Mouse (Mus musculus): Measurements from ENCODE around the gene Vsx1. TPM values are rescaled to one million over a fixed set of nuclear protein-coding genes. Genes with fewer than 3 reads are reported as not detected.

Vsx1 gene
- not detected in 3 replicates for total RNA-seq (2017)

- ATAC-seq (replicated peaks; ENCODE audit: insufficient number of reproducible peaks, low FRiP score, low TSS enrichment, poor library complexity, severe bottlenecking), result no peak
Measured at GRCm38 (mm10) chr2:150689223-150689800, at the start of gene Vsx1. Vsx1 (minus strand) TSS chr2:150689360.

DNA sequence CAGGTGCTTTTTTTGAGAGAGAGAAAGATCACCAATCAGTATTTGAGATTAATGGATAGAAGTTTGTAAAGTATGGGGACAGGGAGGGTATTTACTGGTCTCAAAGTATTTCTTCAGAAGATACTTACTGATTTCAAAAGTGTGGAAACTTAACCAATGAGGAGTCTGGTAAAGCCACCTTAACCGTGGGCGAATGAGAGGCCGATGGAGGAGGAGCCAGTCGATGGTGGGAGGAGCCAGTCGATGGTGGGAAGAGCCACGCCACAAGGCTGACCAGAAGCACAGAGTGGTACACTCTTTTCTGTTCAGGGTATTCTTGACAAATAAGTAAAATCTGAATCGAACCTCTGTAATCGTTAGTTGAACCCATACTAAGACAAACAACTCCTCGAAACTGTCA, 48.7 kb upstream of the Vsx1 start:
- ATAC-seq (replicated peaks; ENCODE audit: insufficient number of reproducible peaks, low FRiP score, low TSS enrichment, poor library complexity, severe bottlenecking), result no peak

- ATAC-seq (replicated peaks; ENCODE audit: insufficient number of reproducible peaks, low FRiP score, low TSS enrichment, poor library complexity, severe bottlenecking), result no peak
Measured at GRCm38 (mm10) chr2:150735756-150736576, 46.8 kb upstream of the Vsx1 start.

DNA sequence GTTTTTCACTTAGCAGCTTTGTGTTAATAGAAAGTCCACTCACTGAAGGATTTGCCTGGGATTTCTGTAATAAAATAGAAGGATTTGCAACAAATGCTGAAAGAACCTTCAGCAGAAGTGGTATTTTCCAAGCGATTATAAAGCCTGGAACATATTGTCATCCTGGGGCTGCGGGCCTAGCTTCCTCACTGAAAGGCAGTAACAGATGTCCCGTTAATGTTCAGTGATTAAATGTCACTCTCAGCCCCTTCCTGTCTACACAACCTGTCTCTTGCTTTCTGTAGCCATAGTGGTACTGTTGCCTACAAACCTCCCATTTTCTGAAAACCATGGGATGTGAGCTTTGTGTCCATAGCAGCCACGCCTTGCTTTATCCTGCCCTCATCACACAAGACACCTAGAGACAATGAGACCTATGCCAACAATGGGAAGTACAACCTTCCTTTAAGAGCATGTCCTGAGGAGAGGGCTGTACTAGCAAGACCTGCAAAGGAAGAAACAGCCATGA, 23.1 kb upstream of the Vsx1 start:
- ATAC-seq (replicated peaks; ENCODE audit: insufficient number of reproducible peaks, low FRiP score, low TSS enrichment, poor library complexity, severe bottlenecking), result no peak

DNA sequence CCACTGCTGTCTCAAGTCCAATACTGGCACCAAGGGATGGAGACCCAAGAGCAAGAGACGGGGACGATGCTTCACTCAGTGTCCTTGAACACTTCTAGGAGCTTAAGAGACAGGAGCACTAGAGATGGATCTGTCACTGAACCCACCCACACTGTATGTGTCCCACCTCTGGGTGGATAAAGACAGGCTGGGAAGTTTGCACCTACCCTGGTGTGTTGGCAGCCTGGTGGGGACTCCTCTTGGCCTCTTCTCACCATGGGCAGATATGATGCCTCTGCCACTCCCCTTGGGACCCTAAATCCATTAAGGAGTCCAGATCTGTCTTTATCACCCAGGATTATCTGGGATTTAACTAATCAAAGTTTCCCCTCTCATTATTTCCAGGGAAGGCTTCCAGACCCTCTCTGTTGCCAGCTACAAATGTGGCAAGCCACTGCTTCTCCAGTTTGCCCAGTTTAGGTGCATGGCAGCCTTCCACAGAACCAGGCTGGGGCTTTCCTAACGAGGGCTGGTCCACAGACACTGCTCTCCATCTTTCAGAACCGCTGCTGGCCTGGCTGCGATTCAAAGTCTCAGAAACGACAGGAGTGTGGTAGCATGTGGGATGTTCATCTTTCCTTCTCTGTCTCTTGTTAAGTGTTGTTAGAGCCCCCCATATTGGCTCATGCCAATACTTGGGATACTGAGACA, 2.5 kb upstream of the Vsx1 start:
- no peak for ATAC-seq (replicated peaks; ENCODE audit: insufficient number of reproducible peaks, low FRiP score, low TSS enrichment, poor library complexity, severe bottlenecking)

- ATAC-seq (replicated peaks; ENCODE audit: insufficient number of reproducible peaks, low FRiP score, low TSS enrichment, poor library complexity, severe bottlenecking), result no peak
Measured at GRCm38 (mm10) chr2:150690216-150690615, 1.1 kb upstream of the Vsx1 start.

- no peak for ATAC-seq (replicated peaks; ENCODE audit: insufficient number of reproducible peaks, low FRiP score, low TSS enrichment, poor library complexity, severe bottlenecking)
Measured at GRCm38 (mm10) chr2:150688541-150689186, 496 bp downstream of the Vsx1 start.

DNA sequence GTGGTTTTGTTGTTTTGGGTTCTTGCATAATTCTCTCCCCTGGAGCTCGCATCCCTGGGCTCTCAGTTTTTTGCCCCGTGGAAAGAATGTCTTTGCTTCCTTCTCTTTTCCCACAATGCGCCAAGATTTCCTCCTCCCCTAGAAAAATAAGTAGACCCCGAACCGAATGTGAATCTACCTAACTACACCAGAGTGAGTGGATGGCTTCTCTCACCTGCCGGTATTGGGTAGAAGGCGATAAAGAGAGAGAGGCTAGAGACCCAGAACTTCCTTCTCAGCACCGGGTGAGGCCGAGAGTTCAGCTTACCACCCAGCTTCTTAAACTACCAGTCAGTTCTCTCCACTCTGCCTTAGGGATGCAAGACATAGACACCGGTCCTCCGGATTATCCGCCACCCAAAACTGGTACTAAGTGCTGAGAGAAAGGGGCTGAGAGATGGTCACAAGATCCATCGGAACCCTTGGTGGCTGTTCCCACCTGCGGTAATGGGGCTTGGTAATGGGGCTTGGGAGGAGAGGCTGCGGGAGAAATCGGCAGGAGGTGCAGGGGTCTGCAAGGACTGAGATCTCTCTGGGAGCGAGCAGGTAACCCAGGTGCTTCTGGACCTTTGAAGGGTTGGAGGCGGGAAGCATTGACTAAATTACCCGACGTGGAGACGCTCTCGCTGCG, 1.2 kb downstream of the Vsx1 start:
- no peak for ATAC-seq (replicated peaks; ENCODE audit: insufficient number of reproducible peaks, low FRiP score, low TSS enrichment, poor library complexity, severe bottlenecking)

DNA sequence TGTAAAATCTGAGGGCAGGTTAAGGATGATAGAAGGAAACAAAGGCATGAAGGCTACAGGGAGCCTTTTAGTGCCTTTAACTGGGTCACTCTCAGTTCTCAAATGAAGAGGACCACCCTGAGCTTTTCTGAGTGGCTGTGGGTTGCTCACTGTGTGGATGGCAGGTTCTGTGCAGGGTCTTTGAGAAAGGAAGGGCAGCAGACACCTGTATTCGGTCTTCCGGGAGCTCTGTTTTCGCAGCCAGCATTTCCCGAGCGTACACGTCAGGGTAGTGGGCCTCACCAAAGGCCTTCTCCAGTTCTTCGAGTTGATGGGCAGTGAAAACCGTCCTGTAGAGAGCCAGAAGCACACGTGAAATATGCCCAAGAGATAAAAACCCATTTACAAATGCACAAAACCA, 3.8 kb downstream of the Vsx1 start:
- no peak for ATAC-seq (replicated peaks; ENCODE audit: insufficient number of reproducible peaks, low FRiP score, low TSS enrichment, poor library complexity, severe bottlenecking)

GRCm38 (mm10) chr2:150684451-150684850, 4.7 kb downstream of the Vsx1 start:
- ATAC-seq (replicated peaks; ENCODE audit: insufficient number of reproducible peaks, low FRiP score, low TSS enrichment, poor library complexity, severe bottlenecking), result no peak; the same call in 1 of the 2 replicates

DNA sequence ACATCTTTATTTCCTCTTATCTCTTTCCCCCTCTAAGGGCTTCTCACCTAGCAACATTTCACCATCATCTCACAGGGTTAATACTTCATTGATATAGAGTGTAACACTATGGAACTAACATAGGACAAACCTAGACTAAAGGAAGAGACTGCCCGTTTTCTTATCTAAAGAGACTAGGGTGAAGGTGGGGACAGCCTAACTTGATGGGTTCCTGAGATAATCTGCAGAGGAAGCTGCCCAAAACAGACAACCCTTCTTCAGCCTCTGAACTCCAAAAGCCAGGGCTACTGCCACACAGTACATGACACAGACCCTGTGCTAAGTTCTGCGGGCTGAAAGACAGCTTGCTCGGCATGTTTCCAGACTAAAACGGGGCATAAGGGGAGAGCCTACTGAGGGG, 7.6 kb downstream of the Vsx1 start:
- no peak for ATAC-seq (replicated peaks; ENCODE audit: insufficient number of reproducible peaks, low FRiP score, low TSS enrichment, poor library complexity, severe bottlenecking)

- no peak for ATAC-seq (replicated peaks; ENCODE audit: insufficient number of reproducible peaks, low FRiP score, low TSS enrichment, poor library complexity, severe bottlenecking)
Measured at GRCm38 (mm10) chr2:150678392-150678791, 10.8 kb downstream of the Vsx1 start.

DNA sequence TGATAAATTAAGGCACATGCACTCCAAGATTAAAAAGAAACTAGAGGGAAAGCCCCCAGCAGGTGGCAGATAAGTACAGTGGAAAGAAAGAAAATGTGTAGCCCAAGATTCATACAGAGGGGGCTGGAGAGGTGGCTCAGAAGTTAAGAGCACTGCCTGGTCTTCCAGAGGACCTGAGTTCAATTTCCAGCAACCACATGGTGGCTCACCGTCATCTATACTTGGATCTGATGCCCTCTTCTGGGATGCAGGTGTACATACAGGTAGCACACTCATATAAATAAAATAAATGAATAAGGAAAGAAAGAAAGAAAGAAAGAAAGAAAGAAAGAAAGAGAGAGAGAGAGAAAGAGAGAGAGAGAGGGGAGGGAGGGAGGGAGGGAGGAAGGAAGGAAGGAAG, 13.6 kb downstream of the Vsx1 start:
- no peak for ATAC-seq (replicated peaks; ENCODE audit: insufficient number of reproducible peaks, low FRiP score, low TSS enrichment, poor library complexity, severe bottlenecking)

- peak; percentile 10; the same call in 1 of the 2 replicates for ATAC-seq (replicated peaks; ENCODE audit: insufficient number of reproducible peaks, low FRiP score, low TSS enrichment, poor library complexity, severe bottlenecking)
Measured at GRCm38 (mm10) chr2:150674900-150675299, 14.3 kb downstream of the Vsx1 start.

DNA sequence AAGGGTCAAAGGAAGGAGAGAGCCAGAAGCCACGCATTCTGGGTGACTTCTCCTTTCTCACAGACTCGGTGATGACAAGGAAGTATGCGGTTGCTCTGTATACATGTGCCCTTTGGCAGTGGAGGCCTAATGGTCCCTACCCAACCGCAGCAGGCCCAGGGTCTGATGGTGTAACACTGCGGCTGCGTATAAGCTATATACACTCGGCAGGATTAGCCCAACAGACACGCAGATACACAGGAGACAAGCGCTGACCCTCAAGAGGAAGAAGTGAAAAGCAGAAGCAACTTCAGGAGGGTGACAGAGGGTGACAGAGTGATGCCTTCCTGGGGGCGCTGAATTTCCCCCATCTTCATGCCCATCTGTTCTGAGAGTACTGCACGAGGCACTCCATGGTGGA, 15.2 kb downstream of the Vsx1 start:
- peak; percentile 82 for ATAC-seq (replicated peaks; ENCODE audit: insufficient number of reproducible peaks, low FRiP score, low TSS enrichment, poor library complexity, severe bottlenecking)

- no peak for ATAC-seq (replicated peaks; ENCODE audit: insufficient number of reproducible peaks, low FRiP score, low TSS enrichment, poor library complexity, severe bottlenecking)
Measured at GRCm38 (mm10) chr2:150671609-150672290, 17.4 kb downstream of the Vsx1 start.

- no peak for ATAC-seq (replicated peaks; ENCODE audit: insufficient number of reproducible peaks, low FRiP score, low TSS enrichment, poor library complexity, severe bottlenecking)
Measured at GRCm38 (mm10) chr2:150670926-150671325, 18.2 kb downstream of the Vsx1 start.

GRCm38 (mm10) chr2:150669454-150670045, 19.6 kb downstream of the Vsx1 start:
- no peak for ATAC-seq (replicated peaks; ENCODE audit: insufficient number of reproducible peaks, low FRiP score, low TSS enrichment, poor library complexity, severe bottlenecking)
